Mouse (Mus musculus) hindbrain, postnatal 0 days (tissue): ENCODE data around the gene Alk. TPM values are rescaled to one million over a fixed set of nuclear protein-coding genes. Genes with fewer than 3 reads are reported as not detected.

ENCODE experiments used
- ATAC-seq: fragments of 200-750 bp; cut with Nextera tagmentation; 2 replicates; pipeline ENCODE4 v1.8.0; 2017; ENCODE audit warnings: mild to moderate bottlenecking, moderate TSS enrichment, moderate library complexity
- DNase-seq: peaks from one replicate; pipeline ENCODE4 v3.0.0-alpha.2; 2015; ENCODE audit warnings: low spot score
- H3K27ac ChIP-seq: fragments of 300-500 bp; sonication (generic); 2 replicates; pipeline ENCODE4 v1.5.1; 2014; ENCODE audit warnings: mild to moderate bottlenecking
- H3K27me3 ChIP-seq: fragments of 300-500 bp; sonication (generic); 2 replicates; pipeline ENCODE4 v1.6.1; 2014; ENCODE audit warnings: low read length, mixed read lengths; ENCODE audit not compliant: insufficient read depth
- H3K36me3 ChIP-seq: fragments of 300-500 bp; sonication (generic); 2 replicates; pipeline ENCODE4 v1.6.1; 2014; ENCODE audit warnings: low read length, mixed read lengths; ENCODE audit not compliant: insufficient read depth
- H3K4me1 ChIP-seq: fragments of 300-500 bp; sonication (generic); 2 replicates; pipeline ENCODE4 v1.6.1; 2014; ENCODE audit warnings: antibody characterized with exemption, low read length, mixed read lengths; ENCODE audit not compliant: insufficient read depth
- H3K4me2 ChIP-seq: fragments of 300-500 bp; sonication (generic); 2 replicates; pipeline ENCODE4 v1.6.1; 2014; ENCODE audit warnings: low read depth, mild to moderate bottlenecking, low read length, moderate library complexity, mixed read lengths
- H3K4me3 ChIP-seq: fragments of 300-500 bp; sonication (generic); 2 replicates; pipeline ENCODE4 v1.5.1; 2014; ENCODE audit warnings: low read length
- H3K9ac ChIP-seq: fragments of 300-500 bp; sonication (generic); replicated peaks from 2 replicates; pipeline ENCODE4 v1.6.1; 2014; ENCODE audit warnings: mild to moderate bottlenecking, low read length, moderate library complexity, mixed read lengths
- H3K9me3 ChIP-seq: fragments of 300-500 bp; sonication (generic); 2 replicates; pipeline ENCODE4 v1.6.1; 2016; ENCODE audit warnings: low read length, mixed read lengths
- CTCF ChIP-seq: IDR thresholded peaks from 2 replicates; pipeline ENCODE4 v1.5.1; 2016; ENCODE audit warnings: antibody characterized with exemption, control low read depth, low read depth
- WGBS: fragments of 180-500 bp; shearing (Covaris S2); extraction: QIAGEN DNeasy Blood & Tissue Kit; methylation state at CpG from one replicate; pipeline ENCODE4 v1.1.7; 2014; 5-methylcytosine and 5-hydroxymethylcytosine counted together
- polyA plus RNA-seq: library from polyadenylated mRNA; unstranded; fragments of >200 nt; fragmentation: Nextera tagmentation; extraction: Ambion mirVana; gene quantifications from 2 replicates; pipeline ENCODE4 v1.2.1, GENCODE M21; 2015
- total RNA-seq: library from RNA; depleted of rRNA; stranded (reverse); fragments of >200 nt; gene quantifications from 2 replicates; pipeline ENCODE4 v1.2.3, GENCODE M21; 2014

The Alk gene
- total and polyA plus RNA-seq, 2 experiments from 2014 or later: 3.4 to 17.1 TPM

DNA sequence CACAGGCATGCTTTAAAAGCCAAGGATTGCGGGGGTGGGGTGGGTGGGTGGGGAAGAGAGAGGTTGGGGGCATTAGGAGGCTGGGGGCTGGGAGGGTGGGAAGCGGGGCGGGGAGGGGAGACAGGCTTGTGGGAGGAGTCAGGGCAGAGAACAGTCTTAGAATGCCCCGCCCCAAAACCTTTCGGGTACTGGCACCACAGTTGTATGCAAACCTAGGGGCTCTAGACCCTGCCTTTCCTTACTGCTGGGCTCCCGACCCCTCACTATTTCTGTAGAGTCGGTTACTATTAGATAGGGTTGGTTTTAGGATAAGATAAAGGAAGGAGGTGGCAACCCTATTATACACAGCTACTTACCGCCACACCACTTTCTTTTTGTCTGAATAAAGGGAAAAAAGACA, 617.4 kb downstream of the Alk start:
- no peak for TF ChIP-seq CTCF
- Histone ChIP-seq H3K36me3 (no peaks in the 10 kb centered on the region), H3K9me3 (no peaks in the 10 kb centered on the region), H3K4me1 (0 out of 2 replicates have a peak, but pooled peaks cover 3% of the 10 kb centered on the region), H3K27me3 (no peaks in the 10 kb centered on the region), H3K4me2 (no peak overlapping the region), H3K27ac (no peak overlapping the region), H3K4me3 (no peak overlapping the region), H3K9ac (no peak overlapping the region)
- ATAC-seq: no peak
- 59% methylated on average over 8 of the region's 8 CpGs for WGBS
- no peak for DNase-seq

DNA sequence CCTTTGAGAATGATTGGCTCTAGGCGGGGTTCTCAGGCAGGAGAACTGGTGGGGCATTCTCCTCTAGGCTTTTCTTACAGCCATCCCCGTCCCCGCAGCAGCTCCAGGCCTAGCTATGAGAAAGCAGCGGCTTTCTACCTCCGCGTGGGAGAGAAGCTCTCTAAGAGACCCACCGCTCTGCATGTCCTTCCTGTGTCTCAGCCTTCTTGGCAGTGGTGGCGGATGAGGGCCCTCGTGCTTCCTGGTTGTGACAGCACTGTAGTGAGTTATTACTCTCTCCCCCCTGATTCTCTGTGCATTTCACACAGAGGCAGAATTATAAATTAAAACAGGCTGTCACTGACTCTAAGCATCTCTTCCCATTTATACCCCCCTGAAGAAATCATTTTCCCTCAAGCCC, 618.0 kb downstream of the Alk start:
- Histone ChIP-seq H3K9ac (0 out of 2 replicates have a peak overlapping the region, but pooled peaks have one; percentile 1), H3K4me3 (no peak overlapping the region), H3K4me2 (no peak overlapping the region), H3K27me3 (no peaks in the 10 kb centered on the region), H3K4me1 (0 out of 2 replicates have a peak, but pooled peaks cover 3% of the 10 kb centered on the region), H3K9me3 (no peaks in the 10 kb centered on the region), H3K36me3 (no peaks in the 10 kb centered on the region), H3K27ac (0 out of 2 replicates have a peak overlapping the region, but pooled peaks have one; percentile 11)
- no peak for TF ChIP-seq CTCF
- peak; percentile 36 for DNase-seq
- peak; percentile 28; the same call in 1 of the 2 replicates for ATAC-seq
- WGBS: 37% methylated on average over 9 of the region's 9 CpGs

DNA sequence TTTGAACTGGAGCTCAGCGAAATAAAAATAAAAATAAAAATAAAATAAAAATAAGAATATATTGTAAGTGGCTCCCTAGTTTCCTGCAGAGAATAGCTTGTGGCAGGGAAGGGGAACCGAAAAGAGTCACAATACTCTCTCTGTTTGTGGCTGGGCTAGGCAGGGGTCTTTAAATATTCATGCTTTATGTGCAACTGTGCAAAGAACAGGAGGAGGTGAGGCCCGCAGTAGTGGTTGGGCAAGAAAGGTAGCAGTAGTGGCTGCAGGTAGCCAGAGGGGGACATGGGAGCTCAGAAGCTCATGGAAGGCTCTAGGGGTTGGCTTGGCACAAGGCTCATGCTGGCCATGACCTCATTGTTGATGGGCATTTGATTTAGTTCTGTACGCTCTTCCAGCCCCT, 623.2 kb downstream of the Alk start:
- DNase-seq: no peak
- Histone ChIP-seq H3K36me3 (no peaks in the 10 kb centered on the region), H3K4me1 (no peaks in the 10 kb centered on the region), H3K4me2 (no peak overlapping the region), H3K27ac (peak overlapping the region; percentile 38), H3K9ac (no peak overlapping the region), H3K9me3 (no peaks in the 10 kb centered on the region), H3K4me3 (no peak overlapping the region), H3K27me3 (no peaks in the 10 kb centered on the region)
- TF ChIP-seq CTCF: peak; percentile 11; the same call in 1 of the 2 replicates
- ATAC-seq: peak; percentile 66
- 41% methylated on average over 4 of the region's 4 CpGs for WGBS

DNA sequence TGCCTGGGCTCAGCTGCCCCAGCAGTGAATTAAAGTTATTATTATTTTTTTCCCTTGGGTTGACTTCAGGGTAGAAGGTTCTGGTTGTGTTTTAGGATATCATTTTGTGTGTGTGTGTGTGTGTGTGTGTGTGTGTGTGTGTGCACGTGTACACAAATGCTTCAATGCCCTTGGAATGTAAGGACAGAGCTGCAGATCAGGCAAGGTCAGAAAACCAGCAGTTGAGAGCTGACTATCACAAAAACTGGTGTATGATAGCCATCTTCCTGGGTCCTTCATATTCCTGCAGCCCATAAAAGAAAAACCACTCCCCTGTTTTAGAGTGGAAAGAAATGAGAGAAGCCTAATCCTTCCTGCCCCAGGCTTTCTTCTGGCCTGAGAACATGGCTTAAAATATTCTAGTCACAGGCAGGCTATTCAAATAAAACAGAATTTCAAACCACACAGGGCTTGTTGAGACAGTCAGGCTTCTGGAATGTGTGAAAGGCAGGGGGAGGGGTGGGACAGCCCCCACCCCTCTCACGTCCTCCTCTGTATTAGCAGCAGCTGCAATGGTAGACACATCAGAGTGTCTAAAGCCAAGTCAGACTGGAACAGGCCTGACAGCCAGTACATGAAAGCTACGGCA, 623.8 kb downstream of the Alk start:
- DNase-seq (peak; percentile 69), ATAC-seq (peak; percentile 95)
- Histone ChIP-seq H3K36me3 (no peaks in the 10 kb centered on the region), H3K9me3 (no peaks in the 10 kb centered on the region), H3K4me1 (no peaks in the 10 kb centered on the region), H3K27me3 (no peaks in the 10 kb centered on the region), H3K9ac (no peak overlapping the region), H3K4me2 (no peak overlapping the region), H3K4me3 (no peak overlapping the region), H3K27ac (peak overlapping the region; percentile 38; the same call in 1 of the 2 replicates)
- WGBS: 15% methylated on average over 3 of the region's 3 CpGs
- no peak for TF ChIP-seq CTCF

DNA sequence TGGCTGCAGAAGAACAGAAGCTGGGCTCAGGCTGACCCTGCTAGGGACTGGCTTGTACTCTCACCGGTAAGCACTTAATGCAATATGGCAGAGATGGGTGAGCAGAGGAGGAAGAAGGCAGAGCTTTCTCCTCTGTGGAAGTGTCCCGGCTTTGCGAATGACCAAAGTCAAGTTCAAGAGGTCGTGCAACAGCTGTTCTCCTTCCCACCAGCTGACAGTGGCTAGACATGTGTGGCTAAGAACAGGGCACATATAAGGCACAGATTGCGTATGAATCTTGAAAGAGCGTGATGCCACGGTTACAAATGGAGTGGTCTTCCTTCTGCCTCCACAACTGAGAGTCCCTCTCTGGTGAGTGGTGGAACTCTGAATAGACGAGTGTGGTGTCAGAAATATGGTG, 625.3 kb downstream of the Alk start:
- no peak overlapping the region for H3K4me3 ChIP-seq
- no peaks in the 10 kb centered on the region for H3K27me3 ChIP-seq
- DNase-seq (no peak), ATAC-seq (no peak)
- no peak overlapping the region for H3K9ac ChIP-seq
- WGBS: 89% methylated on average over 8 of the region's 8 CpGs
- H3K9me3 ChIP-seq: no peaks in the 10 kb centered on the region
- no peak overlapping the region for H3K27ac ChIP-seq
- no peaks in the 10 kb centered on the region for H3K4me1 ChIP-seq
- no peaks in the 10 kb centered on the region for H3K36me3 ChIP-seq
- no peak for TF ChIP-seq CTCF
- H3K4me2 ChIP-seq: no peak overlapping the region

DNA sequence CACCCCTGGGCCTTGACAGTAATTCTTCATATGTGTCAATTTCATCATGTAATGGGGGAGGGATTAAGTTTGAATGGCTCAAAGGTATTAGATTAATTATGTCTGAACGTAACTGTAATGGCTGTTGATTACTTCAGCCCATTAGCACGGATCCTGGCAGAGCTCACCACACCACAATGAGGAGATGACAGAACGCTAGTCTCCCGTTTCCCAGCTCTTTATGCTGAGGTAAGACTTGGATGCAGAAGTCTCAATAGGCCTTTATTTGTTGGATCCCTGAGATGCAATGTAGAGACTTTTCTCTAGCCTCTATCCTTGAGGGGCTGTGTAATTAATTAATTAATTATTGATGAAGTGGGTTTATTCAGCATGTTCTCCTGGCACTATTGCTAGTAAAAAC, 627.8 kb downstream of the Alk start:
- ATAC-seq: no peak
- WGBS: 44% methylated on average over 4 of the region's 4 CpGs

DNA sequence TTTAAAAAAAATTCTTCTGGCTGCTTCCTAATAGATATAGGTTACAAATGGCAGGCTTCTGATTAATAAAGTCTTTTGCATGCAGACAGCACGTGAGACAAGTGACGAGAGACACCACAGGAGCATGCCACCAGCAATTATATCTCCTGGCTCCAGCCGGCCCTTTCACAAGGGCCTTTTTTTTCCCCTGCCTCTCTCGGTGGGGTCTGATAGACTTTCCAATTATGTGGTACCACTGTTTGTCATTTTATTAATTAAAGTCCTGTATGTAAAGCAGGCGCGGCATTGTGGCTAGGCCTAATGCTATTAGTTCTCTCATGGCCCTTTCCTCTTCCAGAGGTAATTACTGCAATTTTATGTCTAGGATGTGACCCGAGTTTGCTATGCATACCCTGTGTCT, 630.7 kb downstream of the Alk start:
- DNase-seq (no peak), ATAC-seq (no peak)
- H3K27me3 ChIP-seq: no peaks in the 10 kb centered on the region
- H3K36me3 ChIP-seq: no peaks in the 10 kb centered on the region
- WGBS: 45% methylated on average over 7 of the region's 7 CpGs
- H3K4me1 ChIP-seq: no peaks in the 10 kb centered on the region
- TF ChIP-seq CTCF: no peak
- H3K9ac ChIP-seq: no peak overlapping the region
- H3K4me3 ChIP-seq: no peak overlapping the region
- H3K4me2 ChIP-seq: no peak overlapping the region
- H3K27ac ChIP-seq: no peak overlapping the region
- H3K9me3 ChIP-seq: no peaks in the 10 kb centered on the region

More for the DNA sequence above, 627.8 kb downstream of the Alk start:
- Histone ChIP-seq H3K27ac (no peak overlapping the region), H3K4me1 (no peaks in the 10 kb centered on the region), H3K4me3 (no peak overlapping the region), H3K4me2 (no peak overlapping the region), H3K27me3 (no peaks in the 10 kb centered on the region), H3K36me3 (no peaks in the 10 kb centered on the region), H3K9ac (no peak overlapping the region), H3K9me3 (no peaks in the 10 kb centered on the region)
- TF ChIP-seq CTCF: no peak
- no peak for DNase-seq
